ENCODE assay signal across 18 mouse cellular contexts in genomic region chr6:72641218-72641954, GRCm38 (mm10). TPM values are rescaled to one million over a fixed set of nuclear protein-coding genes. Genes with fewer than 3 reads are reported as not detected.
DNase-seq lines count a peak whose midpoint lies in the region; ATAC-seq and TF ChIP-seq lines count a peak whose summit lies in the region.
"Had no signal": no experiment of that assay in that cellular context is flagged by ENCODE, and none has a peak within 500 bp of the region (broad histone marks: within the 10 kb centered on the region; RNA-seq: fewer than 3 reads in every experiment).

No protein-coding gene starts in this region.

- H3K4me2 ChIP-seq in forebrain, embryonic 12.5 days = no peak overlapping the region
- H3K4me2 ChIP-seq in forebrain, embryonic 11.5 days (ENCODE audit: low read depth, low read length, severe bottlenecking) = no peak overlapping the region
- no peak overlapping the region for H3K4me2 ChIP-seq in lung, postnatal 0 days (replicated peaks; ENCODE audit: low read depth, low read length)
- no peak overlapping the region for H3K4me2 ChIP-seq in hindbrain, embryonic 12.5 days (replicated peaks)
- H3K4me2 ChIP-seq: embryonic facial prominence, embryonic 15.5 days; heart, embryonic 12.5 days; kidney, embryonic 15.5 days; liver, embryonic 12.5 days; midbrain, embryonic 15.5 days had no signal

- no peaks in the 10 kb centered on the region for H3K36me3 ChIP-seq in forebrain, embryonic 12.5 days (replicated peaks)
- H3K36me3 ChIP-seq in forebrain, embryonic 11.5 days (ENCODE audit: control insufficient read depth, insufficient read depth, low read length) = no peaks in the 10 kb centered on the region
- no peaks in the 10 kb centered on the region for H3K36me3 ChIP-seq in lung, postnatal 0 days (ENCODE audit: insufficient read depth, low read length)
- no peaks in the 10 kb centered on the region for H3K36me3 ChIP-seq in hindbrain, embryonic 12.5 days
- H3K36me3 ChIP-seq: heart, embryonic 12.5 days; liver, embryonic 12.5 days; midbrain, embryonic 15.5 days had no signal

- no peak for TF ChIP-seq EP300 in lung, postnatal 0 days (IDR thresholded peaks at IDR 0.05)

- no peak for DNase-seq in forebrain, embryonic 11.5 days (ENCODE audit: low spot score)
- peak; percentile 46 for DNase-seq in lung, postnatal 0 days (ENCODE audit: low spot score)
- no peak for DNase-seq in lung, postnatal 14 days
- DNase-seq in frontal cortex, postnatal 25 days (ENCODE audit: low spot score in 2 of 2) = no peak
- DNase-seq in adrenal gland, postnatal 36 days = no peak
- DNase-seq: cerebellum, adult 9-10 months; heart, postnatal 36 days; thymus, postnatal 36 days had no signal

- H3K9me3 ChIP-seq in forebrain, embryonic 12.5 days = no peaks in the 10 kb centered on the region
- no peaks in the 10 kb centered on the region for H3K9me3 ChIP-seq in forebrain, embryonic 11.5 days (ENCODE audit: control insufficient read depth, low read length)
- no peaks in the 10 kb centered on the region for H3K9me3 ChIP-seq in lung, postnatal 0 days (ENCODE audit: low read length)
- no peaks in the 10 kb centered on the region for H3K9me3 ChIP-seq in hindbrain, embryonic 12.5 days (replicated peaks)
- H3K9me3 ChIP-seq: embryonic facial prominence, embryonic 15.5 days; forebrain, embryonic 10.5 days; heart, embryonic 12.5 days; kidney, embryonic 15.5 days; liver, embryonic 12.5 days; midbrain, embryonic 15.5 days had no signal

- no peaks in the 10 kb centered on the region for H3K27me3 ChIP-seq in forebrain, embryonic 12.5 days
- H3K27me3 ChIP-seq in forebrain, embryonic 11.5 days (ENCODE audit: control insufficient read depth, insufficient read depth, low read length) = no peaks in the 10 kb centered on the region
- no peaks in the 10 kb centered on the region for H3K27me3 ChIP-seq in lung, postnatal 0 days (replicated peaks; ENCODE audit: insufficient read depth, low read length)
- no peaks in the 10 kb centered on the region for H3K27me3 ChIP-seq in hindbrain, embryonic 12.5 days
- H3K27me3 ChIP-seq: embryonic facial prominence, embryonic 15.5 days; heart, embryonic 12.5 days; kidney, embryonic 15.5 days; liver, embryonic 12.5 days; midbrain, embryonic 15.5 days had no signal

- peaks cover 3% of the 10 kb centered on the region; the same call in 1 of the 2 replicates for H3K4me1 ChIP-seq in forebrain, embryonic 12.5 days
- H3K4me1 ChIP-seq in forebrain, embryonic 11.5 days (replicated peaks; ENCODE audit: control insufficient read depth, insufficient read depth, low read length) = no peaks in the 10 kb centered on the region; the same call in 1 of the 2 replicates
- no peaks in the 10 kb centered on the region for H3K4me1 ChIP-seq in lung, postnatal 0 days (ENCODE audit: insufficient read depth, low read depth, low read length)
- H3K4me1 ChIP-seq in hindbrain, embryonic 12.5 days = no peaks in the 10 kb centered on the region
- H3K4me1 ChIP-seq: midbrain, embryonic 15.5 days had no signal

- TF ChIP-seq CTCF in lung, postnatal 0 days (IDR thresholded peaks at IDR 0.05) = no peak

- no peak overlapping the region for H3K9ac ChIP-seq in forebrain, embryonic 12.5 days
- no peak overlapping the region for H3K9ac ChIP-seq in forebrain, embryonic 11.5 days (ENCODE audit: low read length)
- H3K9ac ChIP-seq in lung, postnatal 0 days (replicated peaks; ENCODE audit: low read depth) = no peak overlapping the region
- no peak overlapping the region for H3K9ac ChIP-seq in hindbrain, embryonic 12.5 days
- H3K9ac ChIP-seq: embryonic facial prominence, embryonic 15.5 days; heart, embryonic 12.5 days; kidney, embryonic 15.5 days; liver, embryonic 12.5 days; midbrain, embryonic 15.5 days had no signal

- no peak for ATAC-seq in forebrain, embryonic 12.5 days (ENCODE audit: low FRiP score)
- ATAC-seq in forebrain, embryonic 11.5 days (replicated peaks; ENCODE audit: low FRiP score) = no peak
- peak; percentile 73 for ATAC-seq in lung, postnatal 0 days
- ATAC-seq in megakaryocyte, adult 5-6 weeks (ENCODE audit: poor library complexity, severe bottlenecking) = peak; percentile 20; the same call in 1 of the 2 replicates
- ATAC-seq in hindbrain, embryonic 12.5 days (ENCODE audit: low FRiP score) = no peak
- ATAC-seq: hindbrain, embryonic 16.5 days; liver, embryonic 12.5 days; midbrain, embryonic 15.5 days had no signal

- H3K4me3 ChIP-seq in forebrain, embryonic 12.5 days (replicated peaks) = no peak overlapping the region
- no peak overlapping the region for H3K4me3 ChIP-seq in forebrain, embryonic 11.5 days (ENCODE audit: low read depth, low read length)
- no peak overlapping the region for H3K4me3 ChIP-seq in lung, postnatal 0 days (ENCODE audit: low read depth, low read length)
- H3K4me3 ChIP-seq in hindbrain, embryonic 12.5 days = no peak overlapping the region
- H3K4me3 ChIP-seq: embryonic facial prominence, embryonic 15.5 days; forebrain, embryonic 10.5 days; heart, embryonic 12.5 days; kidney, embryonic 15.5 days; liver, embryonic 12.5 days; midbrain, embryonic 15.5 days had no signal

- H3K27ac ChIP-seq in forebrain, embryonic 12.5 days = 0 out of 2 replicates have a peak overlapping the region, but pooled peaks have one; percentile 21
- no peak overlapping the region for H3K27ac ChIP-seq in forebrain, embryonic 11.5 days (ENCODE audit: low read depth, low read length)
- H3K27ac ChIP-seq in lung, postnatal 0 days (ENCODE audit: low read length) = peak overlapping the region; percentile 55
- H3K27ac ChIP-seq in hindbrain, embryonic 12.5 days = no peak overlapping the region
- H3K27ac ChIP-seq: embryonic facial prominence, embryonic 15.5 days; forebrain, embryonic 10.5 days; kidney, embryonic 15.5 days; liver, embryonic 12.5 days; midbrain, embryonic 15.5 days had no signal

- 82% methylated on average over 18 of the region's 18 CpGs for WGBS in forebrain, embryonic 12.5 days
- WGBS in forebrain, embryonic 11.5 days = 83% methylated on average over 18 of the region's 18 CpGs
- 51% methylated on average over 18 of the region's 18 CpGs for WGBS in lung, postnatal 0 days
- WGBS in hindbrain, embryonic 12.5 days = 84% methylated on average over 18 of the region's 18 CpGs

RNA-seq across cellular contexts. Expression of gene Tgoln1, which starts 24.6 kb away (rescaled TPM):
- 31.0 and 32.1 TPM in 2 replicates for polyA plus RNA-seq in forebrain, embryonic 12.5 days (2016; fragmentation: Nextera tagmentation; extraction: Ambion mirVana)
- 34.1 and 35.1 TPM in 2 replicates for polyA plus RNA-seq in forebrain, embryonic 11.5 days (2014; fragmentation: Nextera tagmentation; extraction: Ambion mirVana)
- polyA plus RNA-seq in lung, postnatal 0 days (2015; fragmentation: Nextera tagmentation; extraction: Ambion mirVana) = 120 and 155 TPM in 2 replicates
- 50.5 and 53.2 TPM in 2 replicates for total RNA-seq in megakaryocyte, adult 5-6 weeks (2015)
- total RNA-seq in megakaryocyte, adult 5-6 weeks (2017) = 59.1 and 59.6 TPM in 2 replicates
- 38.8 and 39.2 TPM in 2 replicates for polyA plus RNA-seq in hindbrain, embryonic 12.5 days (2016; fragmentation: Nextera tagmentation; extraction: Ambion mirVana)
- total RNA-seq in adrenal gland, postnatal 36 days (2021) = 100 to 1,000 TPM; 222 to 238 TPM

RNA-seq across cellular contexts. Expression of gene Retsat, which starts 43.1 kb away (rescaled TPM):
- 4.6 and 5.3 TPM in 2 replicates for polyA plus RNA-seq in forebrain, embryonic 12.5 days (2016; fragmentation: Nextera tagmentation; extraction: Ambion mirVana)
- polyA plus RNA-seq in forebrain, embryonic 11.5 days (2014; fragmentation: Nextera tagmentation; extraction: Ambion mirVana) = 5.3 and 6.3 TPM in 2 replicates
- polyA plus RNA-seq in lung, postnatal 0 days (2015; fragmentation: Nextera tagmentation; extraction: Ambion mirVana) = 38.9 and 42.7 TPM in 2 replicates
- total RNA-seq in megakaryocyte, adult 5-6 weeks (2015) = 2.2 and 5.2 TPM in 2 replicates
- total RNA-seq in megakaryocyte, adult 5-6 weeks (2017) = 3.8 and 7.2 TPM in 2 replicates
- polyA plus RNA-seq in hindbrain, embryonic 12.5 days (2016; fragmentation: Nextera tagmentation; extraction: Ambion mirVana) = 5.8 and 6.9 TPM in 2 replicates
- total RNA-seq in adrenal gland, postnatal 36 days (2021) = 100 to 1,000 TPM; 295 to 376 TPM

RNA-seq across cellular contexts. Expression of gene Elmod3, which starts 43.2 kb away (rescaled TPM):
- 16.0 and 16.2 TPM in 2 replicates for polyA plus RNA-seq in forebrain, embryonic 12.5 days (2016; fragmentation: Nextera tagmentation; extraction: Ambion mirVana)
- 15.8 and 16.5 TPM in 2 replicates for polyA plus RNA-seq in forebrain, embryonic 11.5 days (2014; fragmentation: Nextera tagmentation; extraction: Ambion mirVana)
- polyA plus RNA-seq in lung, postnatal 0 days (2015; fragmentation: Nextera tagmentation; extraction: Ambion mirVana) = 15.9 and 19.7 TPM in 2 replicates
- 6.4 and 7.0 TPM in 2 replicates for total RNA-seq in megakaryocyte, adult 5-6 weeks (2015)
- 8.6 and 10.2 TPM in 2 replicates for total RNA-seq in megakaryocyte, adult 5-6 weeks (2017)
- 17.6 and 18.1 TPM in 2 replicates for polyA plus RNA-seq in hindbrain, embryonic 12.5 days (2016; fragmentation: Nextera tagmentation; extraction: Ambion mirVana)
- 10 to 100 TPM; 16.0 to 17.4 TPM for total RNA-seq in adrenal gland, postnatal 36 days (2021)

Comparison
In these comparisons a context has a peak if more than half of its experiments do, and no peak if none do; other contexts are left out.
1. H3K27ac ChIP-seq: peak in forebrain, embryonic 12.5 days (single experiment) and lung, postnatal 0 days (single experiment); none in forebrain, embryonic 11.5 days (single experiment) and hindbrain, embryonic 12.5 days (single experiment).
2. ATAC-seq: peak in lung, postnatal 0 days (single experiment) and megakaryocyte, adult 5-6 weeks (single experiment); none in forebrain, embryonic 12.5 days (single experiment), forebrain, embryonic 11.5 days (single experiment) and hindbrain, embryonic 12.5 days (single experiment).